Mouse (Mus musculus): ENCODE results near the gene Draxin. TPM values are rescaled to one million over a fixed set of nuclear protein-coding genes. Genes with fewer than 3 reads are reported as not detected.

Draxin gene
- total and polyA plus RNA-seq, 3 experiments = 0.08 to 0.17 TPM; not detected in 1

GRCm38 (mm10) chr4:148171261-148171660 is 40.8 kb upstream of the Draxin start:
- H3K9me3 ChIP-seq (replicated peaks; ENCODE audit: insufficient read depth, low read length) = no peaks in the 10 kb centered on the region
- H3K4me1 ChIP-seq (ENCODE audit: control insufficient read depth in 1 of 2, insufficient read depth in 2 of 2, low read length in 2 of 2) = peaks cover 0 to under 1% of the 10 kb centered on the region in 2 experiments; a peak in 2 of 4 replicates
- no peak overlapping the region for H3K4me3 ChIP-seq (ENCODE audit: control insufficient read depth in 1 of 2, insufficient read depth in 1 of 2, low read depth in 2 of 2, low read length in 2 of 2)
- no peak for TF ChIP-seq NRF1 (IDR thresholded peaks at IDR 0.05; ENCODE audit: insufficient read depth, low read depth, low read length, poor library complexity, severe bottlenecking)
- TF ChIP-seq POLR2A (IDR thresholded peaks at IDR 0.05; ENCODE audit: control insufficient read depth in 1 of 2, insufficient read depth in 1 of 2, low read depth in 1 of 2, low read length in 2 of 2, poor library complexity in 1 of 2) = no peak
- no peak for TF ChIP-seq MYB (IDR thresholded peaks at IDR 0.05; ENCODE audit: low read depth, low read length)
- no peak for TF ChIP-seq USF1 (IDR thresholded peaks at IDR 0.05; ENCODE audit: low read depth, low read length)
- no peak for TF ChIP-seq MYC (IDR thresholded peaks at IDR 0.05; ENCODE audit: low read depth, low read length)
- TF ChIP-seq ETS1 (IDR thresholded peaks at IDR 0.05; ENCODE audit: low read depth, low read length) = no peak
- no peak for TF ChIP-seq POLR2AphosphoS5 (IDR thresholded peaks at IDR 0.05; ENCODE audit: borderline replicate concordance, low read depth, low read length)
- TF ChIP-seq ELF1 (IDR thresholded peaks at IDR 0.05; ENCODE audit: low read depth, low read length) = no peak
- TF ChIP-seq MAX (IDR thresholded peaks at IDR 0.05; ENCODE audit: low read length) = no peak
- TF ChIP-seq MAZ (IDR thresholded peaks at IDR 0.05; ENCODE audit: low read depth, low read length) = no peak
- TF ChIP-seq ZMIZ1 (IDR thresholded peaks at IDR 0.05; ENCODE audit: low read depth, low read length) = no peak
- no peak for TF ChIP-seq CTCF (IDR thresholded peaks at IDR 0.05 in 2 of 3, conservative IDR thresholded peaks at IDR 0.05 in 1 of 3; ENCODE audit: control insufficient read depth in 1 of 3, insufficient read depth in 1 of 3, low read depth in 2 of 3, low read length in 3 of 3, poor library complexity in 1 of 3, severe bottlenecking in 1 of 3)
- TF ChIP-seq GATA1 (IDR thresholded peaks at IDR 0.05; ENCODE audit: low read depth, low read length) = no peak
- no peak for TF ChIP-seq TAL1 (IDR thresholded peaks at IDR 0.05; ENCODE audit: low read length)
- no peak for TF ChIP-seq TBP (IDR thresholded peaks at IDR 0.05; ENCODE audit: low read depth, low read length)
- no peak for TF ChIP-seq KAT2A (conservative IDR thresholded peaks at IDR 0.05; ENCODE audit: low read depth, low read length)
- TF ChIP-seq SMC3 (IDR thresholded peaks at IDR 0.05; ENCODE audit: low read depth, low read length) = no peak
- no peaks in the 10 kb centered on the region for H3K36me3 ChIP-seq (ENCODE audit: control insufficient read depth in 1 of 2, insufficient read depth in 2 of 2, low read length in 2 of 2)
- no peak overlapping the region for H3K27ac ChIP-seq (ENCODE audit: control insufficient read depth, low read depth, low read length)
- H3K9ac ChIP-seq (ENCODE audit: control insufficient read depth, low read depth, low read length, poor library complexity, severe bottlenecking) = no peak overlapping the region
- DNase-seq (ENCODE audit: low read depth, low spot score) = no peak
- H3K79me2 ChIP-seq (ENCODE audit: control insufficient read depth, insufficient read depth, low read length, poor library complexity) = no peaks in the 10 kb centered on the region
- no peaks in the 10 kb centered on the region for H3K27me3 ChIP-seq (ENCODE audit: control insufficient read depth in 1 of 2, insufficient read depth in 2 of 2, low read length in 2 of 2)

DNA sequence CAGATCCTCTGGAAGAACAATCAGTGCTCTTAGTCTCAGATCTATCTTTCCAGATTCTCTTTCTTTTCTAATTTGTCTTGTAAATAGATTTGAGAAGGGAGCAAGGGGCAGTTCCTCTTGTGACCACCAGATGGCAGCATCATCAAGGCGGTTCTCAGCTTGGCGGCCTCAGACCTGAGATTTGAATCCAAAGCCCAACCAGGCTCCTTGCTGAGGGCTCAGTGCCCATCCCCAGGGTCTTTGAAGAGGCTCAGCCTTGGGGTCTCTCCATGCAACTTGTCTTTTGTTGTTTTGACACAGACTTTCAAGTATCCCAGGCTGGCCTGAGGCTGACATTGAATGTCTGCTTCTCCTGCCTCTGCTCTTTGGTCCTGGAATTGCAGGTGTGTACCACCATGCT is 40.3 kb upstream of the Draxin start:
- Histone ChIP-seq H3K9me3 (replicated peaks; ENCODE audit: insufficient read depth, low read length) (no peaks in the 10 kb centered on the region), H3K27ac (ENCODE audit: control insufficient read depth, low read depth, low read length) (no peak overlapping the region), H3K4me1 (ENCODE audit: control insufficient read depth in 1 of 2, insufficient read depth in 2 of 2, low read length in 2 of 2) (no peaks in the 10 kb centered on the region; a peak in 1 of 4 replicates), H3K79me2 (ENCODE audit: control insufficient read depth, insufficient read depth, low read length, poor library complexity) (no peaks in the 10 kb centered on the region), H3K9ac (ENCODE audit: control insufficient read depth, low read depth, low read length, poor library complexity, severe bottlenecking) (no peak overlapping the region), H3K36me3 (ENCODE audit: control insufficient read depth in 1 of 2, insufficient read depth in 2 of 2, low read length in 2 of 2) (no peaks in the 10 kb centered on the region), H3K27me3 (ENCODE audit: control insufficient read depth in 1 of 2, insufficient read depth in 2 of 2, low read length in 2 of 2) (no peaks in the 10 kb centered on the region), H3K4me3 (ENCODE audit: control insufficient read depth in 1 of 2, insufficient read depth in 1 of 2, low read depth in 2 of 2, low read length in 2 of 2) (no peak overlapping the region)
- TF ChIP-seq ZC3H11A (IDR thresholded peaks at IDR 0.05; ENCODE audit: low read depth, low read length) (peak; percentile 89), KAT2A (conservative IDR thresholded peaks at IDR 0.05; ENCODE audit: low read depth, low read length) (no peak), CTCF (IDR thresholded peaks at IDR 0.05 in 2 of 3, conservative IDR thresholded peaks at IDR 0.05 in 1 of 3; ENCODE audit: control insufficient read depth in 1 of 3, insufficient read depth in 1 of 3, low read depth in 2 of 3, low read length in 3 of 3, poor library complexity in 1 of 3, severe bottlenecking in 1 of 3) (peak; percentile 92 to 97 (median 94)), RAD21 (IDR thresholded peaks at IDR 0.05; ENCODE audit: low read depth, low read length) (peak; percentile 97), UBTF (IDR thresholded peaks at IDR 0.05; ENCODE audit: borderline replicate concordance, insufficient read depth, low read depth, low read length) (no peak), SMC3 (IDR thresholded peaks at IDR 0.05; ENCODE audit: low read depth, low read length) (peak; percentile 94)
- peak; percentile 73 for DNase-seq (ENCODE audit: low read depth, low spot score)
